Comparison of ENCODE assay signal across 8 mouse cellular contexts in genomic region chr19:46037925-46038850, GRCm38 (mm10). TPM values are rescaled to one million over a fixed set of nuclear protein-coding genes. Genes with fewer than 3 reads are reported as not detected.
DNase-seq lines count a peak whose midpoint lies in the region; TF ChIP-seq lines count a peak whose summit lies in the region.

No protein-coding gene starts in this region.

- no peaks in the 10 kb centered on the region for H3K27me3 ChIP-seq in myocyte (ENCODE audit: control insufficient read depth, insufficient read depth, insufficient read length)

- H3K4me2 ChIP-seq in myocyte (ENCODE audit: low read depth) = peak overlapping the region; percentile 98

- peak overlapping the region; percentile 42 for H3K4me3 ChIP-seq in myocyte

- TF ChIP-seq POLR2A in myocyte (IDR thresholded peaks at IDR 0.05; ENCODE audit: insufficient read length, low read depth) = no peak

- no peak overlapping the region for H3ac ChIP-seq in myocyte (ENCODE audit: control insufficient read depth, insufficient read length)

- peak; percentile 48 to 73 for DNase-seq in cerebellum, adult 18-20 months
- DNase-seq in cerebellum, postnatal 14 days = no peak
- peak; percentile 46 to 80 for DNase-seq in spleen, postnatal 4 days (ENCODE audit: low spot score in 2 of 2)
- no peak for DNase-seq in spleen, postnatal 36 days (ENCODE audit: low spot score in 2 of 2)
- peak; percentile 53 for DNase-seq in induced T-regulatory cell, adult 2 months (ENCODE audit: low read depth)
- no peak for DNase-seq in adrenal gland, adult 8-10 months
- DNase-seq in yolk sac, embryonic 10.5 days (ENCODE audit: low spot score) = no peak

- H3K36me3 ChIP-seq in myocyte (ENCODE audit: control insufficient read depth, insufficient read depth) = peaks cover 26% of the 10 kb centered on the region

- peaks cover 66% of the 10 kb centered on the region for H3K79me2 ChIP-seq in myocyte (ENCODE audit: control insufficient read depth, insufficient read depth)

TF ChIP-seq in myocyte, 11 proteins besides CTCF, POLR2A, EP300 and RAD21:
- no peak for TF ChIP-seq MYOG (IDR thresholded peaks at IDR 0.05; ENCODE audit: control insufficient read depth in 1 of 3, insufficient read depth in 1 of 3, insufficient read length in 2 of 3, low read depth in 2 of 3)
- TF ChIP-seq E2F4 (IDR thresholded peaks at IDR 0.05; ENCODE audit: insufficient read depth) = no peak
- no peak for TF ChIP-seq REST (IDR thresholded peaks at IDR 0.05; ENCODE audit: insufficient read depth, insufficient read length)
- no peak for TF ChIP-seq TCF12 (IDR thresholded peaks at IDR 0.05; ENCODE audit: insufficient read depth, poor library complexity, severe bottlenecking)
- no peak for TF ChIP-seq MYOD1 (IDR thresholded peaks at IDR 0.05; ENCODE audit: control insufficient read depth in 1 of 3, insufficient read length in 2 of 3, low read depth in 2 of 3)
- no peak for TF ChIP-seq MAX (IDR thresholded peaks at IDR 0.05; ENCODE audit: low read depth)
- no peak for TF ChIP-seq USF1 (IDR thresholded peaks at IDR 0.05; ENCODE audit: low read depth)
- TF ChIP-seq CEBPB (IDR thresholded peaks at IDR 0.05; ENCODE audit: insufficient read depth, poor library complexity, severe bottlenecking) = no peak
- TF ChIP-seq POLR2AphosphoS2 (IDR thresholded peaks at IDR 0.05; ENCODE audit: insufficient read length, low read depth) = no peak
- TF ChIP-seq SRF (IDR thresholded peaks at IDR 0.05; ENCODE audit: control insufficient read depth, insufficient read length, low read depth) = no peak
- TF ChIP-seq TCF3 (IDR thresholded peaks at IDR 0.05; ENCODE audit: insufficient read length, low read depth) = no peak

RNA-seq across cellular contexts. Expression of gene Pprc1, which starts 6.5 kb away (rescaled TPM):
- polyA plus RNA-seq in myocyte (2012; fragmentation: generic; extraction: Trizol) = 19.7 TPM
- 10 to 100 TPM; 27.8 to 37.8 (median 34.3) TPM for total RNA-seq in adrenal gland, adult 8-10 months (2022)

RNA-seq across cellular contexts. Expression of gene Ldb1, which starts 6.8 kb away (rescaled TPM):
- 68.7 TPM for polyA plus RNA-seq in myocyte (2012; fragmentation: generic; extraction: Trizol)
- total RNA-seq in adrenal gland, adult 8-10 months (2022) = 100 to 1,000 TPM in 2 of 4 experiments, 10 to 100 TPM in 2; 55.5 to 115 (median 89.6) TPM

RNA-seq across cellular contexts. Expression of gene Hps6, which starts 34.9 kb away (rescaled TPM):
- 12.0 TPM for polyA plus RNA-seq in myocyte (2012; fragmentation: generic; extraction: Trizol)
- 10 to 100 TPM; 13.0 to 25.3 (median 19.9) TPM for total RNA-seq in adrenal gland, adult 8-10 months (2022)

RNA-seq across cellular contexts. Expression of gene Nolc1, which starts 37.5 kb away (rescaled TPM):
- polyA plus RNA-seq in myocyte (2012; fragmentation: generic; extraction: Trizol) = 30.9 TPM
- 10 to 100 TPM; 43.3 to 47.8 (median 45.5) TPM for total RNA-seq in adrenal gland, adult 8-10 months (2022)

RNA-seq across cellular contexts. Expression of gene Armh3, which starts 39.9 kb away (rescaled TPM):
- polyA plus RNA-seq in myocyte (2012; fragmentation: generic; extraction: Trizol) = 9.7 TPM
- 10 to 100 TPM; 19.0 to 27.7 (median 20.8) TPM for total RNA-seq in adrenal gland, adult 8-10 months (2022)

Comparison
In these comparisons a context has a peak if more than half of its experiments do, and no peak if none do; other contexts are left out.
1. DNase-seq: peak in cerebellum, adult 18-20 months (2 of 2), spleen, postnatal 4 days (2 of 2) and induced T-regulatory cell, adult 2 months (single experiment); none in cerebellum, postnatal 14 days (0 of 2), spleen, postnatal 36 days (0 of 2), adrenal gland, adult 8-10 months (single experiment) and yolk sac, embryonic 10.5 days (single experiment).